Mouse (Mus musculus): ENCODE data around the gene Prlr. TPM values are rescaled to one million over a fixed set of nuclear protein-coding genes. Genes with fewer than 3 reads are reported as not detected.

The Prlr gene
- 217 TPM for polyA plus RNA-seq (2014; fragmentation: Illumina TruSeq; extraction: RNeasy Lipid Tissue Mini Kit (QIAGEN cat#74804); ENCODE audit: low replicate concordance)

GRCm38 (mm10) chr15:10177083-10177482 lies at the start of gene Prlr:
TSS of gene Prlr (plus strand) at chr15:10177238.

DNA sequence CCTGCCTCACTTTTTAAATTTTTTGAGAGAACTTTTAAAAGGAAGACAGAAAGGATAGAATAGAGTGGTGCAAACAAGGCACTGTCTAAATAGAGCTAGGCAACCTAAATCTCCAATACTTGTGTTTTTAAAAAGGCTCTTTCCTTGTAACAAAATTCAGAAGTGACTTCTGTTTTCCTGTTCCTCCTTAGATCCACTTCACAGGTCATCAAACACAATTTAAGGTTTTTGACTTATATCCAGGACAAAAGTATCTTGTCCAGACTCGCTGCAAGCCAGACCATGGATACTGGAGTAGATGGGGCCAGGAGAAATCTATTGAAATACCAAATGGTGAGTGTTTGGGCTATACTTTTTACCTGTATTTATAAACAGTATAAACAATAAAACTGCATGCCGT lies 148.0 kb downstream of the Prlr start, which contains the start of gene Gm21973:
Gene Gm21973, plus strand, starts transcription at position 301 of the 400 bp plus-strand sequence.

DNA sequence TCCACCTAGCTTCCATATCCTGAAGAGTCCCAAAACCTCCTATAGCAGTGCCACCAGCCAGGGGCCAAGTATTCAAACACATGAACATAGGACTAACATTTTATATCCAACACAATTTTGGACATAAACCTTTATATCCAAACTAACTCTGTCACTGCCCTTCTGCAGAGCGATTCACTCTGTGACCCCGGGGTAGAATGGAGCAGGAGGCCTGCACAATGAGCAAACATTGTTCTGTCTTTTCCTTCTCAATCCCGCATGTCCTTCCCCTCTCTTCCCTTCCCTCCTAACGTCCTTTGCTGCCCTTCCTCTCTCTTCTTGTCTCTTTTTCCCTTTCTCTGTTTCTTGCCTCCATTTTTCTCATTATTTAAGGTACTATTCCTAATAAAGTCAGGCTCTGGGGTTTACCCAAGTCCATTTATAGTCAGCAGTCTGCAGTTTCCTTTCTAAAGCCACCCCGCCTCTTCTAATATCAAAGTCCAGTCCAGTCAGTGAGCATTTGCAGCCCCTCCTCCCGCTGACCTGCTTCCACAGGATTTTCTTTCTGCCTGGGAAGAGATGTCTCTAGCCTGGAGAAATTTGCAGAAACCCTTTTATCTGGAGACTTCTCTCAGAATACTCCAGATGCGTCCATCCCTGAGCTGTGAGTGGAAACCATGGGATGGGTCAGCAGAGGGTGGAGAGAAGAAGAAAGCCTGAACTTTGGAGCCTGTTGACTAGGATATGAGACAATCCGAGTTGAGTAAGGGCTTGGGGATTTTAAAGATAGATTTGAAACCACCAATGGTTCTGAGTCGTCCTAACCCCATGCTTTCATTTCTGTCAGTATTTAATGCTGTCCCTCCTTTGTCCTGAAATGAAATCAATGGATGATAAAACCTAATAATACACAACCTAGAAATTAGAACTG lies 181.3 kb downstream of the Prlr start, which contains the start of gene Agxt2:
Gene Agxt2, plus strand, starts transcription at position 494 of the 910 bp plus-strand sequence.

Other genes with a start within 250 kb of the Prlr start
- not detected for gene Gm21973, start 148.1 kb downstream of the Prlr start, polyA plus RNA-seq (2014; fragmentation: Illumina TruSeq; extraction: RNeasy Lipid Tissue Mini Kit (QIAGEN cat#74804); ENCODE audit: low replicate concordance)
- 1.9 TPM for gene Agxt2, start 181.3 kb downstream of the Prlr start, polyA plus RNA-seq (2014; fragmentation: Illumina TruSeq; extraction: RNeasy Lipid Tissue Mini Kit (QIAGEN cat#74804); ENCODE audit: low replicate concordance)

All from small intestine, adult 10 weeks (tissue).